In the genomic region with DNA sequence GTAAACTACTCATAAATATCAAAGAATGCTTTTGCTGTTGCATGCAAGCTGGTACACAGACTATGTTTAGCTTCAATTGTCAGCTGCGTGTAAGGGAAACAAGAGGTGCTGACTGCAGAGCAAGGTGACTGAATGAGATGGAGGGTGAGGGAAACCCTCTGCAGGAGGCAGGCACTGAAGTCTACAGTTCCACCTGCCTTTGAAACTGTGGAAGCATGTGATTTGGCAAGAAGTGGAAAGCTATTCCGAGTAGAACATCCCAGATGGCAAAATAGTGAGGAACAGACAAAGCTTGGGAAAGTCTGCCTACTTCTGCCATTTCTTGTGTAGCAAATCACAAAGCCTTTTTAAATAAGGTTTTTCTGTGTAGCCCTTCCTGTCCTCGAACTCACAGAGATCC, we compare ENCODE assay signal across 11 mouse cellular contexts. TPM values are rescaled to one million over a fixed set of nuclear protein-coding genes. Genes with fewer than 3 reads are reported as not detected.
DNase-seq lines count a peak whose midpoint lies in the region.
"Had no signal": no experiment of that assay in that cellular context is flagged by ENCODE, and none has a peak within 500 bp of the region (broad histone marks: within the 10 kb centered on the region; RNA-seq: fewer than 3 reads in every experiment).

No protein-coding gene starts in this region.

- H3K4me1 ChIP-seq in embryonic facial prominence, embryonic 10.5 days = no peaks in the 10 kb centered on the region
- H3K4me1 ChIP-seq: hindbrain, embryonic 15.5 days; lung, embryonic 15.5 days had no signal

- H3K27ac ChIP-seq in embryonic facial prominence, embryonic 10.5 days (replicated peaks) = no peak overlapping the region
- H3K27ac ChIP-seq: hindbrain, embryonic 15.5 days; lung, embryonic 15.5 days; neural tube, embryonic 13.5 days had no signal

- H3K36me3 ChIP-seq in embryonic facial prominence, embryonic 10.5 days (replicated peaks) = peaks cover 80% of the 10 kb centered on the region

- WGBS in embryonic facial prominence, embryonic 10.5 days = 85% methylated on average over 3 of the region's 3 CpGs

- no peaks in the 10 kb centered on the region for H3K27me3 ChIP-seq in embryonic facial prominence, embryonic 10.5 days (replicated peaks; ENCODE audit: low read depth, poor library complexity, severe bottlenecking)
- H3K27me3 ChIP-seq: hindbrain, embryonic 15.5 days; lung, embryonic 15.5 days; neural tube, embryonic 13.5 days had no signal

- H3K9me3 ChIP-seq in embryonic facial prominence, embryonic 10.5 days = no peaks in the 10 kb centered on the region
- H3K9me3 ChIP-seq: hindbrain, embryonic 15.5 days; lung, embryonic 15.5 days; neural tube, embryonic 13.5 days had no signal

- no peak overlapping the region for H3K4me3 ChIP-seq in embryonic facial prominence, embryonic 10.5 days
- H3K4me3 ChIP-seq: hindbrain, embryonic 15.5 days; lung, embryonic 15.5 days; neural tube, embryonic 13.5 days had no signal

- DNase-seq in right cerebral cortex, adult 2 months (ENCODE audit: low spot score in 2 of 2) = peak; percentile 33 to 44
- no peak for DNase-seq in right cerebral cortex, postnatal 4 days
- DNase-seq in cerebellum, postnatal 25 days = peak; percentile 40 to 55
- peak; percentile 29 for DNase-seq in layer of hippocampus, postnatal 36 days
- no peak for DNase-seq in embryonic facial prominence, embryonic 10.5 days (ENCODE audit: low spot score)
- DNase-seq in kidney, postnatal 4 days = no peak
- no peak for DNase-seq in kidney, adult 8-10 months
- DNase-seq: kidney, adult 18-20 months had no signal

RNA-seq across cellular contexts. Expression of gene Nfu1, which starts 53.3 kb away (rescaled TPM):
- 10 to 100 TPM; 55.1 to 55.5 TPM for total RNA-seq in layer of hippocampus, postnatal 36 days (2021)
- polyA plus RNA-seq in embryonic facial prominence, embryonic 10.5 days (2016; fragmentation: Nextera tagmentation; extraction: Ambion mirVana) = 103 and 104 TPM in 2 replicates

Comparison
In these comparisons a context has a peak if more than half of its experiments do, and no peak if none do; other contexts are left out.
1. DNase-seq: peak in right cerebral cortex, adult 2 months (2 of 2), cerebellum, postnatal 25 days (2 of 2) and layer of hippocampus, postnatal 36 days (2 of 2); none in right cerebral cortex, postnatal 4 days (single experiment), embryonic facial prominence, embryonic 10.5 days (single experiment), kidney, postnatal 4 days (0 of 2) and kidney, adult 8-10 months (0 of 2).